Mouse (Mus musculus) liver, postnatal 0 days (tissue): Measurements from ENCODE around the gene Bnip1. TPM values are rescaled to one million over a fixed set of nuclear protein-coding genes. Genes with fewer than 3 reads are reported as not detected.

ENCODE experiments used
- ATAC-seq: fragments of 200-750 bp; cut with Nextera tagmentation; 2 replicates; pipeline ENCODE4 v1.8.0; 2017; ENCODE audit warnings: mild to moderate bottlenecking, moderate library complexity
- DNase-seq: peaks from one replicate; pipeline ENCODE4 v3.0.0-alpha.2; 2016
- H3K27ac ChIP-seq: fragments of 300-500 bp; sonication (generic); 2 replicates; pipeline ENCODE4 v1.5.1; 2014; ENCODE audit warnings: antibody characterized with exemption, moderate library complexity, mild to moderate bottlenecking, low read depth
- H3K27me3 ChIP-seq: fragments of 300-500 bp; sonication (generic); 2 replicates; pipeline ENCODE4 v1.6.1; 2014; ENCODE audit warnings: low read length, control low read depth, mixed read lengths; ENCODE audit not compliant: insufficient read depth
- H3K36me3 ChIP-seq: fragments of 300-500 bp; sonication (generic); replicated peaks from 2 replicates; pipeline ENCODE4 v1.6.1; 2014; ENCODE audit warnings: mild to moderate bottlenecking, control low read depth, low read length, moderate library complexity, mixed read lengths; ENCODE audit not compliant: insufficient read depth
- H3K4me1 ChIP-seq: fragments of 300-500 bp; sonication (generic); 2 replicates; pipeline ENCODE4 v1.6.1; 2014; ENCODE audit warnings: antibody characterized with exemption, mild to moderate bottlenecking, control low read depth; ENCODE audit not compliant: insufficient read depth
- H3K4me2 ChIP-seq: fragments of 300-500 bp; sonication (generic); 2 replicates; pipeline ENCODE4 v1.6.1; 2014; ENCODE audit warnings: low read depth, mild to moderate bottlenecking, low read length, moderate library complexity, mixed read lengths
- H3K4me3 ChIP-seq: fragments of 300-500 bp; sonication (generic); 2 replicates; pipeline ENCODE4 v1.5.1; 2014; ENCODE audit warnings: low read depth, low read length
- H3K9ac ChIP-seq: fragments of 300-500 bp; sonication (generic); replicated peaks from 2 replicates; pipeline ENCODE4 v1.6.1; 2014; ENCODE audit warnings: mild to moderate bottlenecking, moderate library complexity
- H3K9me3 ChIP-seq: fragments of 300-500 bp; sonication (generic); 2 replicates; pipeline ENCODE4 v1.6.1; 2016; ENCODE audit warnings: mild to moderate bottlenecking, control low read depth, low read length, mixed read lengths
- CTCF ChIP-seq: sonication (generic); IDR thresholded peaks from 2 replicates; pipeline ENCODE4 v1.5.1; 2016; ENCODE audit warnings: antibody characterized with exemption, low read depth
- EP300 ChIP-seq: IDR thresholded peaks from 2 replicates; pipeline ENCODE4 v1.6.1; 2016; ENCODE audit warnings: antibody characterized with exemption, low read depth, mild to moderate bottlenecking
- WGBS: fragments of 180-500 bp; shearing (Covaris S2); extraction: QIAGEN DNeasy Blood & Tissue Kit; methylation state at CpG from one replicate; pipeline ENCODE4 v1.1.7; 2014; ENCODE audit not compliant: insufficient replicate concordance; 5-methylcytosine and 5-hydroxymethylcytosine counted together
- polyA plus RNA-seq: library from polyadenylated mRNA; unstranded; fragments of >200 nt; fragmentation: Nextera tagmentation; extraction: Ambion mirVana; gene quantifications from 2 replicates; pipeline ENCODE4 v1.2.1, GENCODE M21; 2015

Gene Bnip1
- 18.6 and 19.7 TPM in 2 replicates for polyA plus RNA-seq

GRCm38 (mm10) chr17:26780750-26781571, at the start of gene Bnip1:
Gene Bnip1 (plus strand): TSS chr17:26781066.
- Histone ChIP-seq H3K4me1 (peaks cover 13% of the 10 kb centered on the region), H3K27ac (peak within 1 kb of the TSS; percentile 97), H3K9ac (peak within 1 kb of the TSS; percentile 78), H3K4me2 (peak within 1 kb of the TSS; percentile 93), H3K4me3 (peak within 1 kb of the TSS; percentile 79), H3K36me3 (peaks cover 21% of the 10 kb centered on the region), H3K9me3 (no peaks in the 10 kb centered on the region), H3K27me3 (no peaks in the 10 kb centered on the region)
- TF ChIP-seq EP300, result peak; percentile 46; the same call in 1 of the 2 replicates
- TF ChIP-seq CTCF, result no peak
- WGBS, result under 1% methylated on average over 42 of the region's 42 CpGs
- ATAC-seq, result peak; percentile 79
- peak; percentile 85 for DNase-seq

DNA sequence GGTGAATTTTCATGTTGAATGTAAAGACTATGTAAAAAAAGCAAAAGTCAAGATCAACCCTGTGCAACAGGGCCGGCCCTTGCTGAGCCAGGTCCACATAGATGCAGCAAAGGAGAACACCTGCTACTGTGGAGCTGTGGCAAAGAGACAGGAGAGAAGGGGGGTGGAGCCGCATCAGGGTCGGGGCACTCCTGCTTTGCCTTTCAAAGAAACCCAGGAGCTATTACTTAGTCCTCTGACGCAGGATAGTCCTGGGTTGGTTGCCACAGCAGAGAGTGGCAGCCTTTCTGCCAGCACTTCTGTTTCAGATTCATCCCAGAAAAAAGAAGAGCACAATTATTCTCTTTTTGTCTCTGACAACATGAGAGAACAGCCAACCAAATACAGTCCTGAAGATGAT, 38.3 kb upstream of the Bnip1 start:
- no peak for DNase-seq
- no peak overlapping the region for H3K9ac ChIP-seq
- H3K27ac ChIP-seq, result no peak overlapping the region
- no peaks in the 10 kb centered on the region for H3K27me3 ChIP-seq
- TF ChIP-seq CTCF (no peak), EP300 (no peak)
- no peak for ATAC-seq
- no peaks in the 10 kb centered on the region for H3K9me3 ChIP-seq
- no peak overlapping the region for H3K4me3 ChIP-seq
- H3K36me3 ChIP-seq, result peaks cover 6% of the 10 kb centered on the region
- no peaks in the 10 kb centered on the region for H3K4me1 ChIP-seq
- H3K4me2 ChIP-seq, result no peak overlapping the region
- WGBS, result 73% methylated on average over 4 of the region's 4 CpGs

- no peaks in the 10 kb centered on the region for H3K4me1 ChIP-seq
- no peak for DNase-seq
- H3K27ac ChIP-seq, result no peak overlapping the region
- WGBS, result 65% methylated on average over 1 of the region's 1 CpGs
- no peaks in the 10 kb centered on the region for H3K9me3 ChIP-seq
- TF ChIP-seq EP300 (no peak), CTCF (0 out of 2 replicates have a peak, but pooled peaks have one; percentile 20)
- H3K27me3 ChIP-seq, result no peaks in the 10 kb centered on the region
- H3K4me3 ChIP-seq, result no peak overlapping the region
- no peak overlapping the region for H3K4me2 ChIP-seq
- ATAC-seq, result no peak
- H3K36me3 ChIP-seq, result peaks cover 6% of the 10 kb centered on the region
- H3K9ac ChIP-seq, result no peak overlapping the region
Measured at GRCm38 (mm10) chr17:26743294-26743693, 37.6 kb upstream of the Bnip1 start.

- DNase-seq (no peak), ATAC-seq (no peak)
- Histone ChIP-seq H3K9ac (no peak overlapping the region), H3K27me3 (no peaks in the 10 kb centered on the region), H3K4me1 (no peaks in the 10 kb centered on the region), H3K4me2 (no peak overlapping the region), H3K9me3 (no peaks in the 10 kb centered on the region), H3K27ac (no peak overlapping the region), H3K36me3 (peaks cover 4% of the 10 kb centered on the region; the same call in 1 of the 2 replicates), H3K4me3 (no peak overlapping the region)
- TF ChIP-seq CTCF (no peak), EP300 (no peak)
- 57% methylated on average over 3 of the region's 3 CpGs for WGBS
Measured at GRCm38 (mm10) chr17:26749975-26750374, 30.9 kb upstream of the Bnip1 start.

DNA sequence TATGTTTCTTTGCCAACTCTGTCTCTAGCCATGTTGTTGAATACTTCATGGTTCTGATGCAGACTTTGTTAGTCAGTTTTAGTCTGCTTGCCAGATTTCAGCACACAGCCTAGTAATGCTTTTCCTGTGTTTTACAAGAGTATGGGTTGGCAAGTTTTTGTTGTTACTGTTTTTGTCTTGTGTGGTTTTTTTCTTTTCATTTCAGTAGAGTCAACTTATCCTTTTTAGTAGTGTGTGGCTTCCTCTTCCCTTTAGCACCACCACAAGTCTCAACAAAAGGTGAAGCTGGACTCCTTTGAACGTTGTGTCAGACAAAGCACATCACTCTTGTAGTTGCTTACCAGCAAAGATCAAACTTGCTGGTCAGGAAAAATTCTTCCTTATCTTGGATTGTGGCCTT, 28.6 kb upstream of the Bnip1 start:
- Histone ChIP-seq H3K36me3 (0 out of 2 replicates have a peak, but pooled peaks cover 4% of the 10 kb centered on the region), H3K9me3 (no peaks in the 10 kb centered on the region), H3K27me3 (no peaks in the 10 kb centered on the region), H3K27ac (no peak overlapping the region), H3K4me2 (no peak overlapping the region), H3K9ac (no peak overlapping the region), H3K4me3 (no peak overlapping the region), H3K4me1 (no peaks in the 10 kb centered on the region)
- ATAC-seq, result no peak
- TF ChIP-seq EP300, result no peak
- TF ChIP-seq CTCF, result no peak
- DNase-seq, result no peak
- WGBS, result 35% methylated on average over 1 of the region's 1 CpGs

DNA sequence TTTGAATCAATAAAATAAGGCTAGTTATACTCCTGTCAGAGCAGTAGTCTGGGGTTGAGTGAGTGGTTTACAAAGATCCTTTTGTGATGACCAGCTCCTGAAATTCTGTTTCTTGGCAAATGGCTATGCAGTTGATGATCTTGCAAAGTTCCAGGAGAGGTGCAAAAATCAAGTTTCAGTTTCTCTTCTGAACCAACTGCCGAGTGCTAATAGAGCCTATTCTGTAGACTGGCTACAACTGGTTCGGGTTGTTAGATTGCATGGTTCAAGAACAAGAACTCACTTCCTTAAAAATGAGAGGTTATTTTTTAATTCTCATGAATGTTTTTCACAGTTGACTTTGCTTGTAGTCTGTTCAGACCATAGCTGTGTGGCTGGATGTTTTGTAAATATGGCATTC, 27.4 kb upstream of the Bnip1 start:
- Histone ChIP-seq H3K36me3 (peaks cover 10% of the 10 kb centered on the region), H3K27ac (no peak overlapping the region), H3K9me3 (no peaks in the 10 kb centered on the region), H3K4me1 (no peaks in the 10 kb centered on the region), H3K9ac (no peak overlapping the region), H3K27me3 (no peaks in the 10 kb centered on the region), H3K4me3 (no peak overlapping the region), H3K4me2 (no peak overlapping the region)
- WGBS, result 67% methylated on average over 2 of the region's 2 CpGs
- no peak for TF ChIP-seq EP300
- no peak for TF ChIP-seq CTCF
- ATAC-seq (no peak), DNase-seq (no peak)
